Mouse (Mus musculus) right cerebral cortex, adult 2 months (tissue): ENCODE results near the gene Pld1.

Experiments used
- DNase-seq, 2 experiments: peaks; one replicate each; pipeline ENCODE4 v3.0.0; 2021 to 2022; ENCODE audit warnings: low spot score in 2 of 2

Gene Pld1

DNA sequence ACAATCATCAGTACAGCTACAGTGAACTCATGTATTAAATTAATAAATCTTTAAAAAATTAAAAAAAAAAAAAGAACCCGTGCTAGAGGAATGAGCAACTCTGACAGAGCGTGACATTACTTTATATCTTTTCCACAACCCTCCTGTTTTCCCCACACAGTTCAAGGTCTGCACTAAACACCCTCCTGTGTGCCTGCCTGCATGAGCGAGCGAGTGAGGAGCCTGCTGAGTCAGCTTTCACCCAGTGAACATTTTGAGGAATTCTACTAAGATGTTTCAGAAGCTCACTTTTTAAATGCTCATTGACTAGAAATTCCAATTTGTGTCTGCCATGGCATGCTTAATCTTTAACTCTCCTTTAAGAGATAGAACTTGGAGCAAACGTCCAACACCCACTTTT, 109.1 kb downstream of the Pld1 start:
- DNase-seq: no peak

DNA sequence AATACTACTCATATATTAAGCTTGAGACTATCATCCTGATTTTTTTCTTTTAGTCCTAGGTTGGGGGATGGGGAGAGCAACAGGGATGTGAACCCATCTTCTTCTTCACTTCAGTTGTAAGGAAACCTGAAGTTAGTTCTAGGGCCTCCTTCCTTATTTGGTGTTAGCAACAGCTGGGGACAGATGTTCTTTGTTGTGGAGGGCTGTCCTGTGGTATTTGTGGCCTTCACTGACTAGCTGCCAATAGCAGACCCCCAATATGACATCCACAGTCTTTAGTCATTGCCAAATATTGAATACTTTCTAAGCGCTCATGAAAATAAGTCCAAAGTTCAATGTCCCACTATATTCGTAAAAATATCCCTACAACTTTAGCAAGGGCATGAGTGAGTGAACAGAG, 111.0 kb downstream of the Pld1 start:
- DNase-seq: no peak

DNA sequence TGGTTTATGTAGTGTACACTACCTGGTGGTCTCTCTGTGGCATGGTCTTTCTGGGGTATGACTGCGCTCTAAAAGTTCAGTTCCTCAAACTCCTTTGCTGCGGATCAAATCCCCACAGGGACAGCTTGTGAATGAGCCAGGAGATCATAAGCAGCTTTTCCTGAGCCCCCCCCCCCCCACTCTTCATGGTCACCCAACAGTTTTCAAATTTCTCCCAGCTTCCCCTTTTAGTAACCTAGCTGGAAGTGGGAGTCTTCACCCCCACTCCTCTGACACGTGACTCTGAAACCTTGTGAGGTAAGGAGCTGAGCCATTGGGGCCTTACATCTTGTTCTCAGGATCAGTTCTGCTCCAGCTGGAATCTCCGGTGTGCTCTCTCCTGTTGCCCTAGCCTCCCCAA, 114.6 kb downstream of the Pld1 start:
- DNase-seq: no peak

DNA sequence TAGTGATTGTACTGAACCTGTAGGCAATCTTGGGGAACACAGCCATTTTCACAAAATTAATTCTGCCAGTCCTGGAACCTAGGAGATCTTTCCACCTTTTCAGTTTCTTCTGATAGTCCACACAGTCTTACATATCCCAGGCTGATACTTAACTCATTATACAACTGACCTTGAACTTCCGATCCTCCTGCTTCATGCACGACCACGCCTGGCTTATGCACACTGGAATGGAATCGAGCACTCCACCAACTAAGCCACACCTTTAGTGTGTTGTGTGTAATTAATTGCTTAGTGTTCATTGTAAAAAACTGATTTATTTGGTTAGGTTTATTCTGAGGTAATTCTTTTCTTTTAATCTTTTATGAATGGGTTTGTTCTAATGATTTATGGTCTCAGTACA, 122.2 kb downstream of the Pld1 start:
- DNase-seq: no peak

DNA sequence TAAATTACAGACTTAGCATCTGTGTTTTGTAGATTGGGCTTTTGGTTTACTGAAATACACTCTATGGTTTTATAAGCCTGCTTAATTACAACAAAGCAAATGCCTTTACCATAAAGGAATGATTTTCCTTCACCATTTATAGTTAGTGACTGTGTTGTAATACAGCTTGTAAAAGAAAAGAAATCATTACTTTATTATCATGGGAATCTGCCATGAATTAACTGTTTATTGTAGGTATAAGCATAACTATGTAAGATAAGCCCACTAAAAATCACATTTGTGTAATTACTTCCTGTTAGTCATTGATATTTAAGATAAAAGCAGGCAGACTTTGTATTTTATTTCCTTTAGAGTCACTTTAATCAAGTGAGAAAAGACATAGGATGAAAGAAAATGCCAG, 122.7 kb downstream of the Pld1 start:
- no peak for DNase-seq

DNA sequence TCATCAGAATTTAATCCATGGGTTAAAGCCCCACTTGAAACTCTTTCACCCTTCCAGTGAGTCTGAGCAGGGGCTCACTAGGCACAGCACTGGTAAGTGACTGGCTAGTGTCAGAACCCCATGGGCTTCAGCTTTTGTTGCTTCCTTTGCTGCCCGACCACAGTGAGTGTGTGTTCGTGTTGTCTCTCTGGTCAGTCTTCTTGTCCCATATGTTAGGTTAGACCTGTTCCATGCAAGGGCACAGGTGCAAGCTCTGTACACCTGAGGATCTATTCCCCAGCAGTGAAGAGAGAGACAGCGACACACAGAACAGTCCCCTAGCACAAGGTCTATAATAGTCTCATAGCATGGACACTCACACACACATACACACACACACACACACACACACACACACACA, 140.7 kb downstream of the Pld1 start:
- DNase-seq: no peak

DNA sequence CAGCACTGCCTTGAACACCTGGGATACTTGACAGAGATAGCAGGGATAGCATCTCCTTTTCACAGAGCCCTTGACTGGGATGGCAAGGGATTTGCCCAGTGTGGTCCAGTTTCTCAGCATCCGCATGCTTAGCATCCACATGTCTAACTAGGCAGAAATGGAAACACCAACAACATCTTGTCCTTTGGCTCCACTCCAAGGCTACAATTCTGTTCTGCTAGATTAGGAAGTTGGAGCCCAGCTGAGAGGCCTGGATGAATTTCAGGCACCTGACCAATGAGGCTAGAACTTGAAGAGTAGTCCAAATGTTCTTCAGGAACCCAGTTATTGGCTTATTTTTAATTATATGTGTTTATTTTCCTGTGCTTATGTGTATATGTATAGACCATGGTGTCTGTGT, 141.6 kb downstream of the Pld1 start:
- DNase-seq: peak in 1 of 2 experiments; percentile 5

DNA sequence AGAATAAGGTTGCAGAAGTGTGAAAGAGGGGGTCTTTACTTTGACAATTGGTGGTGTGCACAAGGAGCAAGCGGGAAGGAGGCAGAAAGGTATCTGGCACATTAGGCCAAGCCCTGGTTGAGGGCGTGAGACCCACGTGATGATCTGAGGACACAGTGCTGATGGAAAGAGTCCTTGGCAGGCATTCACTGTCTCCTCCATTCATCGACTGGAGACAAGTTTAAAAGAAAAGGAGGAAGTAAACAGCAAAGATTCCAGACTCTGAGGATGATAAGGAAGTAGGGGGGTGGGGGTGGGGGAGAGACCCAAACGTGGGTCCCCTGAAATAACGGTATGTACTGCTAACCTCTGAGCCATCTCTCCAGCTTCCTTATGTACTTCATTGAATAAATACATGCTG, 142.5 kb downstream of the Pld1 start:
- peak in 1 of 2 experiments; percentile 8 for DNase-seq

DNA sequence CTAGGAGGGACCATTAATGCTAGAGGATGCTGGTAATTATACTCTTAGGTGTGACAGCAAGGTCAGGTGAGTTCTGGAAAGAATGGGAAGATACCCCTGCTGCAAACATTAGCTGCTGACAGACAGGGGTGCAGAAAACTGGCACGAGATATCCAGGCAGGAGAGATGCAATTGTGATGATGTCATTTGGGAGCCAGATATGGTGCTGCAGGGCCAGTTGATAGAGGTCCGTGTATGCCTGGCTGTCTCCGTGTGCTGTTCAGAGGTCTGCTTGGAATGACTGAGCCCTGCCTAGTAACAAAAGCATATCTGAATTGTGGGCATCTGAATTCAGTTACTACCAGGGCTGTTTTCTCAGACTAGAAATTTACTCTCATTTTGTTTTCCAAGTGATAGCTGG, 144.7 kb downstream of the Pld1 start:
- no peak for DNase-seq

DNA sequence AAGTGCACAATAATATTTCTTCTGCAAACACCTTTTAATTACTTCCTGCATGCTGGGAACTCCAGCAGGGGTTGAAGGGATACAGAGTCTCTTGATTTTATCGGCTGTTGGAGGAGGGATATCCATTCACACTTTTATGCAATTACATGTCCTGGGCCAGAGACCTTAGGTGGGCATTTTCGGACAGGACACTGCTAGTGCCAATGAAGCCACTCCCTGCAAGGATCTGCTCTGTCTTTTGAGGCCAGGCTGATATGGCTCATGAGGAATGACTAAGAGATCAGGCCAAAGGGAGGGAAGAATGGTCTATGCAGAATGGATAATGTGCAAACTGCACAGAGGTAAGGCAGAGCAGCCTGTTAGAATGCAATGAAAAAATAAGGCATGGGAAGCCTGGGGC, 145.8 kb downstream of the Pld1 start:
- no peak for DNase-seq

DNA sequence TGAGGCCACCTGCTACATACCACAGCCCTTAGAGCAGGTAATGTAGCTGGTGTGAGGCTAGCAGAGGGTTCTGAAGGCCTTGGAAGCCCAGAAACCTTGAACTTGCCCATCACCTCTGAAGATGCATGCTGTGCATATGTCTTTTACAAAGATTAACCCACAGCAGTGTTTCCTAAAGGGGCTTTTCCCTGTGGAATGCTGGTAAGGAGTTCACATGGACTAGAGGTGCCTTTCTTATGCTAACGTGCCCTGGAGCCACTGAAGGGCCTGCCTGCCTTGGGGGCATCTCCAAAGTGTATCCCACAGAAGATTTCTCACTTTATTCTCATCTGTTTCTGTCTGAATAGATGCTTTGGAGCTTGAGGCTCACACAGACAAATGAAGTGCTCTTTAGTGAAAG, 152.8 kb downstream of the Pld1 start:
- DNase-seq: no peak

DNA sequence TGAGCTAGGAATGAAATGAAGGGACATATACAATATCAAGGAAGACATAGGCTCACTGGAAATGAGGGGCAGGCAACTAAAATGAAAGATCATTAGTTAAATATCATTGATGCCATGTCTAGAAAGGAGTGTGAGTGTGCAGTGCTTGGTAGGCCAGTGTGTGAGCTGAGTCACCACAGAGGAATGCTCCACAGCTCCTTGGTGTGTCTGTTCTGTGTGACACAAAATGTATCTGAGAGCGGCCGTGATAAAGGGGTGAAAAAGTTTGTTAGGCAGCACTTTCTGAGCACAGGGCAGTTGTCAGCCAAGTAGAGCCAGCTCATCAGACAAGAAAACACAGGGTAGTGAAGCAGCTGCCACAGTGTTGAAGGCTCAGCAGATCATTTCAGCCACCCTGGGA, 153.2 kb downstream of the Pld1 start:
- no peak for DNase-seq

DNA sequence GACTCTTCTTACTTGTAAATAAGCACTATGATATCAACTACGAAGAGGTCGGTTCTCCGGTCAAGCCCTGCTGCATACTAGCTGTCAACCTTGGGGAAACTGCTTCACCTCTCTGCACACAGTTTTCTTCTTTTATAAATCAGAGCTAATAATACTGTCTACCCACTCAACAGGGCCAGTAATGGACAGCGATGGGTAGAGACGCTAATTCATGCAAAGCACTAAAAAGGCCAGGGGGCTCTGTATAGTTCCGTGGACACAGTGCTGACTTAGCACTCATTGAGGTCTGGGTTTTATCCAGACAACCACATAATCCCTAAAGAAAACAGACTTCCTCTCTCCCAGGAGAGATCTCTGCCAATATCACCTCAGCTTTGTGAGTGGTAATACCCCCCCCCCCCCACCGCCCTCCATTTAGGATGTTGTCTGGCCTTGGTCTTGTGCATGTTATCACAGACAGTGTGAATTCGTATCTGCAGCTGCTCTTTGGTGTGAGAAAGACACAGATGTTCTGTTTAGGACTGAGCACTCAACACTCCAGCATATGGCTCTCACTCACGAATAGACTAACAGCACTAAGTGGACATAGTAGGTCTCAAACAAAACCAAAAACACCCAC, 155.3 kb downstream of the Pld1 start:
- no peak for DNase-seq

DNA sequence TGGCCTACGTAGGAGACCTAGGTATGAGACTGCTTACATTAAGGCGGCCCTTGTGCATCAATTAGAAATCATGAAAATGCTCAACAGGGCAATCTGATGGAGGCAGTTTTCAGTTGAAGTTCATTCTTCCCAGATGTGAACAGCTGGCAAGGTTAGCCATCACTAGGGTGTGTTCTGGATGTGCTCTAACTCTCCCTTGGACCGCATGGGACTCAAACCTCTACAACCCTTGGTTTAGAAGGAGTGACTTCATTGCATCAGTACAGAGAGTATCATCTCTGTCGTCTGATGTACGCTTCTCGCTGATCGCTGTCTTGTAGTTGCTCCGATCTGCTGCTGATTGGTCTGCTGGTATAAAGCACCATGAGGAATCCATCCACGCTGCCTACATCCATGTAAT, 157.0 kb downstream of the Pld1 start:
- no peak for DNase-seq

DNA sequence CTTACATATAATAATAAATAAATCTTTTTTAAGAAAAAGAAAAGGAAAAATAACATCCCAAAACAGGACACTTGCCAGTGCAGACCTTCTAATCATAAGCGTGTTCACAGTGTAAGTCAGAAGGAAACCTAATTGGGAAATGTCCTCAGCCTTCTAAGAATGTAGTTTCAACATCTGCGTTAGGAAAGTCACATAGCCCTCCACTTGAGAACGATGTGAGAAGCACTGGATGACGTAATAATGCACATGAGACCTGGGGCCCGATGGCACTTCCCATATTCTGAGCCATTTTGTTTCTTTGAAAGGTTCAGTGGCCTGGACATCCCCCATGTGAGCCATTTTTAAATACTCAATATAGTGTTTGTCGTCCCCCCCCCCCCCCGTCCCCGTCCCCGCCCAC, 160.7 kb downstream of the Pld1 start:
- no peak for DNase-seq

DNA sequence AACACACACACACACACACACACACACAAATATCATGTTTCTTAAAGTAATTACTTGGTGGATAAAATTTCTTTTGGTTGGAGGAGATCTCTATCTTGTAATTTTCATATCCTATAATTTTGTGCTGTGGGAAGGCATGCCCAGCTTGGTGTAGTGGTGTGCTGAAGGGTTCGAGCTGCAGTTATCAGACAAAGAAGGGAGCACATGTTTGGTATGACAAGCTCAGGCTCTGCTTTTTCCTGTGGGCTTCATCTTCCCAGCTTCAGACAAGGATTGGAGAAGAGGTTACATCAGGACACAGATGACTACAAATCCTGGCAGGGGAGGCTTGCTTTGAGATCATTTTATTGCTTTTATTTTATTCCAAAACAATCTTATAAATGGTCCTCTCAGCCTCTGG, 166.5 kb downstream of the Pld1 start:
- DNase-seq: no peak

DNA sequence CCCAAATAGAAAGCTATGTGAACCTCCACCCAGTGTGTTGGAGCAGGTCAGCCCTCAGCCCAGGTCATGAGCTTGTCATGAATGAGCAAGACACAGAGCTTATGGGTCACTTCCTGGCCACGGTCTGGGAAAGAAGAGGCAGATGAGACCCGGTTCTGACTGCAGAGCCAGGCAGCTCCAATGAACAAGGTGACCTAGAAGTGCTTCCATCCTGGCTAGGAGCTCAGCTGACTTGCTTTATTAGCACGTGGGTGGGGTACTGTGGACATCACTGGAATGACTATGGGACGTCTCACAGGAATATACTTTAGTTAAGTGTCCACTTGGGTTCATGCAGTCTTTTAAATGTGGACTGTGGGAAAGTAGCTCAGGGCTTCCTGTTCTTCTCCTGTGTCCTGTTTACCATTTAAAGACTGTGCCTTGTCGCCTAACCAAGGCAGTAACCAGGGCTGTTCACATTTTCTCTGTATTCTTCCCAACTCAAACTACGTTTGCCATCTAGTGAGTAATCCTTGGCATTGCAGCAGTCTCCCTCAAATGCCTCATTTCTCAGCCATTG, 169.0 kb downstream of the Pld1 start:
- peak; percentile 62 to 71 for DNase-seq

DNA sequence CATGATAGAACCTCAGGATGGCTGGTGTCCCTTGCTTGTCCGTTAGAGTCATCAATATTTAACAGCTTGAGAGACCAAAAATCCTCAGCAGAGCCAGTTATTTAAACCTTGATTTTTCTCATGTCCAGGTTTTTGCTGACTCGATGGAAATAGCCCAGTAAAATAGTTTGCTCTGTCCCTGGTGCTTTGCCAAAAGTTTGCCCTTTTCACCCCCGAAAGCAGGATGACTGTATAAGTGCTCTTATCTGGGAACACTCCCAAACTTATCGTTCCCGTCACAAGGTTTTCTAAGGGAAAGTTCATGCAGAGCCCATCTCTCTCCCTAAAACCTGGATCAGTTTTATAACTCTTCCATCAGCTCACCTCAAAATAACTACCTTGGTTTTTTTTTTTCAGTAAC, 173.0 kb downstream of the Pld1 start:
- no peak for DNase-seq

DNA sequence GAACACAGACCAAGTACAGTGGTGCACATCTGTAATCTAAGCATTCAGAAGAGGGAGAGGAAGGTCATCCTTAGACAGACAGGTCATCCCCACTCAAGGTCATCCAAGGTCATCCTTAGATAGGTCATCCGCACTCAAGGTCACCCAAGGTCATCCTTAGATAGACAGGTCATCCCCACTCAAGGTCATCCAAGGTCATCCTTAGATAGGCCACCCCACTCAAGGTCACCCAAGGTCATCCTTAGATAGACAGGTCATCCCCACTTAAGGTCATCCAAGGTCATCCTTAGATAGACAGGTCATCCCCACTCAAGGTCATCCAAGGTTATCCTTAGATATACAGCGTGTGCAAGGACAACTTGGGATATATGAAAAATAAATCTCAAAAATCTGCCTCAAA, 175.4 kb downstream of the Pld1 start:
- no peak for DNase-seq

DNA sequence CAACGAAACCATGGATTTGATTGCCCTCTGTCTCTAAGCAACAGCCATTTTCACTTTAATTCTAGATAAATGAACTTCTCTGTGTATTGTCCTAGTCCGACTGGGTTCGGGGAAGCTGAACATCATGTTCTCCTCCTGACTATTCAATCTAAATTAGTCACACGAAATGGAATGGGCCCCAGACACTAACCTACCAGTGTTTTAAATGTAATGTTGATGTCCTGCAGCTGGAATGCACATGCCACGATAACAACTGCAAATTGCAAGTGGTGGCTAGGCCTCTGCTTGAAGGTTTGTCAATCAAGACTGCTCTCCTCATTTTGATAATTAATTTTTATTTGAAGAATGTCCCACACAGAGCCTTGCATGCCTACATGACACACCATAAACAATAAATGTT, 203.2 kb downstream of the Pld1 start:
- no peak for DNase-seq

DNA sequence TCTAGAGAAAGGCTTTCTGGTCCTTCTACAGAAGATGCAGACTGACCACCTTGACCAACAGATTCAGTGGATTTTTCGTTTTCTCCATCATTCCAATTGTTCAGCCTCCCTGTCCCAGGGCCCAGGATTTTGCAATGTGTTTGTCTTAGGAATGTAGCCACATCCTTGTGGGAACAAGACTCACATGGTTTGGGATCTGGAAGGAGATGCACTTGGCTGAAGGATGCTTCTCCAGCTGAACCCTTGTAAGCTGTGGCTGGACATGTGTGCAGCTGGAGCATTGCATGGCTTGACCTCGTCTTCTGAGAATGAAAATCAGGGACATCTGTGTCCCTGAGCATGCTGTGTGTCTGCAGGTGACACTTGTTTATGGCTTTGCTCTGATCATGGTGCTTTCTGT, 203.6 kb downstream of the Pld1 start:
- DNase-seq: no peak

DNA sequence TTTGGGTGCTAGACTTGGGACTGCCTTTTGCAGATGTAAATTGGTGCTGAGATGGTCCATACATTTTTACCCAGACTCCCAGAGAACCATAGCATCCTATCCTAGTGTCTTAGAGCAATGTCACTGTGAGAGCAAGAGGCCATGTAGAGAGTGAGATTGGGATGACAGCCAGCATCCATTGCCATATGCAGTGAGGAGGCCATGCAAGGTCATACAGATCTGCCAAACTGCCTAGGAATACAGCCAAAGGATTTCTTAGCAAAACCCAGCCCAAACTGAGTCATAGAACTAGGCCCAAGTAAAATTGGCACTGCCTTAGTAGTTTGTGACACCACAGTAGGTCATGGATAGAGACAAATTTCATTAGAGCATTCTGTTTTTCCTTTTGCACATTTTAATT, 206.2 kb downstream of the Pld1 start:
- no peak for DNase-seq

DNA sequence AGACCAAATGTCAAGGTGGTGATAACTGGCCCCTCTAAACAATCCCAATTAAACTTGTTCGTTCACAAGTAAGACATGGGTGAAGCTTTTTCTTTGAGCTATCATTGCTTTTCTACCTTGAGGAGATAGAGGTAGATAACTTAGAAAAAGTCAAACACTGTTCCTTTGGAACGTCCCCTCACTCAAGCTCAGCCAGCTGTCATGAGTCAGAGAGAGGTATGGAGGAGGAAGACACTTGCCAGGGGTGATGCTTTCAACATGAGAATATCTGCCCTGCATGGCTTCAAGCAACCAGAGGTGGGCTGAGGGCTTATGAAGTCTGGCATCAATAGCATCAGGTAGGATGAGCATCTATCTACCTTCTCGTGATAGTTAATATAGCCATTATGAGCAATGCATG, 207.0 kb downstream of the Pld1 start:
- no peak for DNase-seq

DNA sequence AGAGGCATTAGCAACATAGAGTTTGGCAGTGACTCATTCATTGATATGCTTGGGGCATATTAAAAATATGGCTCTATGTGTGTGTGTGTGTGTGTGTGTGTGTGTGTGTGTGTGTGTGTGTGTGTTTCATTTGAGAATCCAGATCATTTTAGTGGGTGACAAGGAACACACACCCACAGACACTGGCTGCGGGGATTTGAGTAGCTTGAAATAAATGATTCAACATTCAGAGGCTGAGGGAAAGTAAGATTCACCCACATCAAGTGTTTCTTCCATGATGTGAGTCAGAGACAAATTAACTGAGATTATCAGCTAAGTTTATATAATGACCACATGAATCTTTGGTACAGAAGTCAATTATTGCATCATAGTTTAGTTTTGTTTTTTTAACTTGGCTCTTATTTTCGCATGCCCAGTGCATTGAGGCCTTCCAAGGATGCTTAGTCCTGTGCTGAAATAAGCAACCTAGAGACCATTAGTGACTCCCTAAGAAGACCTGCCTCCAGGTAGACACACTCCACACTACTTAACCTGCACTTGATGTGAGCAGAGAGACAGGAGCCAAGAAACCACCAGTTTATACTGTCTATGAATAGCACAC, 211.3 kb downstream of the Pld1 start:
- DNase-seq: peak; percentile 54 to 59
